Mouse (Mus musculus) right cerebral cortex, postnatal 36 days (tissue): Measurements from ENCODE around the gene Themis2.
"Not testable (repeated sequence)": the region's sequence is repeated elsewhere in the genome, so short reads cannot be mapped to it uniquely, and the experiment has no call there.

ENCODE experiments used
- DNase-seq, 2 experiments: peaks; one replicate each; pipeline ENCODE4 v3.0.0; 2022; ENCODE audit warnings: low spot score in 2 of 2, mixed read lengths in 1 of 2

Themis2 gene

GRCm38 (mm10) chr4:132756974-132757373, 39.2 kb downstream of the Themis2 start, which contains the start of gene Smpdl3b:
Smpdl3b (minus strand) TSS chr4:132757252.
- peak; percentile 65 to 77 for DNase-seq

- no peak for DNase-seq
Observed at GRCm38 (mm10) chr4:132752992-132753391, 43.2 kb downstream of the Themis2 start.

GRCm38 (mm10) chr4:132749258-132749982, 46.8 kb downstream of the Themis2 start:
- no peak for DNase-seq

GRCm38 (mm10) chr4:132748778-132749177, 47.4 kb downstream of the Themis2 start:
- no peak for DNase-seq

GRCm38 (mm10) chr4:132747664-132748259, 48.4 kb downstream of the Themis2 start:
- no peak for DNase-seq

GRCm38 (mm10) chr4:132746911-132747517, 49.2 kb downstream of the Themis2 start:
- DNase-seq = no peak

GRCm38 (mm10) chr4:132743992-132744911, 51.9 kb downstream of the Themis2 start:
- DNase-seq = peak; percentile 41 to 52

- no peak for DNase-seq
Observed at GRCm38 (mm10) chr4:132741491-132741890, 54.7 kb downstream of the Themis2 start.

- DNase-seq = not testable (repeated sequence)
Observed at GRCm38 (mm10) chr4:132737154-132737553, 59.0 kb downstream of the Themis2 start.

- no peak for DNase-seq
Observed at GRCm38 (mm10) chr4:132735894-132736293, 60.3 kb downstream of the Themis2 start.

GRCm38 (mm10) chr4:132735389-132735788, 60.8 kb downstream of the Themis2 start:
- no peak for DNase-seq

- DNase-seq = no peak
Observed at GRCm38 (mm10) chr4:132734766-132735165, 61.4 kb downstream of the Themis2 start.

- no peak for DNase-seq
Observed at GRCm38 (mm10) chr4:132733071-132733770, 63.0 kb downstream of the Themis2 start.

- DNase-seq = peak in 1 of 2 experiments; percentile 29
Observed at GRCm38 (mm10) chr4:132732148-132732684, 64.0 kb downstream of the Themis2 start, which contains the start of gene Xkr8. Xkr8 (minus strand) TSS chr4:132732546.
